Mouse (Mus musculus): ENCODE measurements around the gene Pms1.
"Not testable (repeated sequence)": the region's sequence is repeated elsewhere in the genome, so short reads cannot be mapped to it uniquely, and the experiment has no call there.

DNA sequence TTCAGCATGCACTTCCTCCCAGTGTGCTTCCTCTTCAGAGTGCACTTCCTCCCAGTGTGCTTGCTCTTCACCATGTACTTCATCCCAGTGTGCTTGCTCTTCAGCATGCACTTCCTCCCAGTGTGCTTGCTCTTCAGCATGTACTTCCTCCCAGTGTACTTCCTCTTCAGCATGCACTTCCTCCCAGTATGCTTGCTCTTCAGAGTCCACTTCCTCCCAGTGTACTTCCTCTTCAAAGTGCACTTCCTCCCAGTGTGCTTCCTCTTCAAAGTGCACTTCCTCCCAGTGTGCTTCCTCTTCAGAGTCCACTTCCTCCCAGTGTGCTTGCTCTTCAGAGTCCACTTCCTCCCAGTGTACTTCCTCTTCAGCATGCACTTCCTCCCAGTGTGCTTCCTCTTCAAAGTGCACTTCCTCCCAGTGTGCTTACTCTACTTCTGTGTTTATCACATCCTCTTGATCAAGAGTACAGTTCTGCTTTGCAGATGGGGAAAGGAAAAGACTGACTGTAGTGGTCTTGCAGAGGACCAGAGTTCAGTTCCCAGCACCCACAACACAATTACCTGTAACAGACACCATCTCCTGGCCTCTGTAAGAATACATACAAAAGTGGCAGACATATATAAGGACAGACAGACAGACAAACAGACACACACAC, 31.7 kb downstream of the Pms1 start:
- TF ChIP-seq CTCF (IDR thresholded peaks at IDR 0.05; ENCODE audit: extremely low read depth, insufficient read depth, insufficient read length, insufficient replicate concordance); POLR2A (IDR thresholded peaks at IDR 0.05; ENCODE audit: low read depth, low read length): not testable (repeated sequence)

Measured in spleen, adult 2 months (tissue).